Mouse (Mus musculus) G1E (cell line): Measurements from ENCODE around the gene Mrpl35. TPM values are rescaled to one million over a fixed set of nuclear protein-coding genes. Genes with fewer than 3 reads are reported as not detected.
"Not testable (repeated sequence)": the region's sequence is repeated elsewhere in the genome, so short reads cannot be mapped to it uniquely, and the experiment has no call there.

Experiments used
- ATAC-seq: 2 replicates; pipeline ENCODE4 v1.8.0; 2016; ENCODE audit warnings: mild to moderate bottlenecking; ENCODE audit not compliant: insufficient number of reproducible peaks, poor library complexity, low FRiP score, severe bottlenecking; ENCODE audit errors: extremely low read depth
- DNase-seq: peaks from one replicate; pipeline ENCODE4 v3.0.0; 2012; ENCODE audit warnings: low spot score
- H3K27me3 ChIP-seq: 2 replicates; pipeline ENCODE4 v1.6.1; 2012; ENCODE audit warnings: mild to moderate bottlenecking, low read length, inconsistent platforms; ENCODE audit not compliant: insufficient read depth
- H3K36me3 ChIP-seq: replicated peaks from 2 replicates; pipeline ENCODE3; 2012; ENCODE audit warnings: mild to moderate bottlenecking, inconsistent platforms
- H3K4me1 ChIP-seq: 2 replicates; pipeline ENCODE4 v1.6.1; 2012; ENCODE audit warnings: low read depth, low read length, inconsistent platforms, mixed read lengths; ENCODE audit not compliant: insufficient read depth
- H3K4me3 ChIP-seq: 2 replicates; pipeline ENCODE4 v1.5.1; 2012; ENCODE audit warnings: low read depth, mild to moderate bottlenecking, inconsistent platforms, low read length, moderate library complexity, mixed read lengths
- H3K9me3 ChIP-seq: replicated peaks from 2 replicates; pipeline ENCODE4 v1.6.1; 2012; ENCODE audit warnings: inconsistent platforms
- CTCF ChIP-seq: IDR thresholded peaks from 2 replicates; pipeline ENCODE4 v1.5.1; 2012; ENCODE audit warnings: low read depth, low read length, inconsistent platforms, mixed read lengths
- GATA1 ChIP-seq: IDR thresholded peaks from 2 replicates; pipeline ENCODE4 v1.6.1; 2012; ENCODE audit warnings: borderline replicate concordance, low read length, inconsistent platforms, mixed read lengths
- GATA2 ChIP-seq: IDR thresholded peaks from 2 replicates; pipeline ENCODE4 v1.6.1; 2012; ENCODE audit warnings: low read depth, low read length, inconsistent platforms, borderline replicate concordance
- POLR2AphosphoS5 ChIP-seq: IDR thresholded peaks from 2 replicates; pipeline ENCODE4 v1.6.1; 2012; ENCODE audit warnings: low read depth, low read length, inconsistent platforms; ENCODE audit not compliant: insufficient replicate concordance
- TAL1 ChIP-seq: conservative IDR thresholded peaks from 2 replicates; pipeline ENCODE4 v1.6.1; 2012; ENCODE audit warnings: low read depth, low read length, inconsistent platforms, mixed read lengths
- polyA plus RNA-seq: library from polyadenylated mRNA; stranded (reverse); fragments of >175 nt; gene quantifications from 2 replicates; pipeline ENCODE4 v1.2.3, GENCODE M21; 2012
- total RNA-seq, 2 experiments: library from RNA; stranded (forward) in 1 of 2; stranded (reverse) in 1 of 2; fragments of 200-1000 nt in 1 of 2; fragments of >200 nt in 1 of 2; fragmentation: Nextera tagmentation in 1 of 2; gene quantifications; 2 replicates each; pipeline ENCODE4 v1.2.3; 2014 to 2017

Mrpl35 gene
- total RNA-seq (2014; fragmentation: Nextera tagmentation) (34.2 and 40.3 TPM in 2 replicates), total RNA-seq (2017) (32.9 and 50.2 TPM in 2 replicates), polyA plus RNA-seq (0.77 and 1.0 TPM in 2 replicates)

DNA sequence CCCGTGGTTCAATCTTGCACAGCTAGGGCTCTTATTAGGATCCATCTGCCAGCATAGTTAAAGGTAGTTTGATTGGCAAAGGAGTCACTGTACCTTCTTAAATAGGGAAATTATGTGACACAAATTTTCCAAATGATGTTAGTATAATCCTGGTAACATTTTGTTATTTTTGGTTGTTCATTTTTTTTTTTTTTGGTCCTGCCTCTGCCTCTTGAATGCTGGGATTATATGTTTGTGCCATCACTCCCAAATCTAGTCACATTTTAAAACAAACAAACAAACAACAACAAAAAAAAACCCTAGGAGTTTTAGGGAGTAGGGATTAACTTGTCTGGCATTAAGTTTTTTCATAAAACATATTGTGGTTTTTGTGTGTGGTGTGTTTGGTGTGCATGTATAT lies at the start of gene Mrpl35:
TSS of gene Mrpl35 (minus strand) at position 101 of the 400 bp plus-strand sequence.
- DNase-seq: no peak
- Histone ChIP-seq H3K36me3 (peaks cover under 1% of the 10 kb centered on the region), H3K9me3 (no peaks in the 10 kb centered on the region), H3K4me1 (peaks cover 9% of the 10 kb centered on the region), H3K4me3 (no peak within 1 kb of the TSS), H3K27me3 (no peaks in the 10 kb centered on the region; the same call in 1 of the 2 replicates)
- ATAC-seq: no peak
- no peak for TF ChIP-seq CTCF
- TF ChIP-seq GATA1: no peak
- no peak for TF ChIP-seq TAL1

GRCm38 (mm10) chr6:71871396-71871795 lies 44.6 kb upstream of the Mrpl35 start:
- no peak for TF ChIP-seq POLR2AphosphoS5
- no peak for TF ChIP-seq GATA1
- TF ChIP-seq GATA2: no peak
- TF ChIP-seq TAL1: no peak
- no peak for TF ChIP-seq CTCF
- Histone ChIP-seq H3K4me1 (peaks cover 2% of the 10 kb centered on the region; the same call in 1 of the 2 replicates), H3K27me3 (no peaks in the 10 kb centered on the region), H3K4me3 (no peak overlapping the region), H3K9me3 (no peaks in the 10 kb centered on the region), H3K36me3 (peaks cover 87% of the 10 kb centered on the region)
- ATAC-seq (no peak), DNase-seq (no peak)

DNA sequence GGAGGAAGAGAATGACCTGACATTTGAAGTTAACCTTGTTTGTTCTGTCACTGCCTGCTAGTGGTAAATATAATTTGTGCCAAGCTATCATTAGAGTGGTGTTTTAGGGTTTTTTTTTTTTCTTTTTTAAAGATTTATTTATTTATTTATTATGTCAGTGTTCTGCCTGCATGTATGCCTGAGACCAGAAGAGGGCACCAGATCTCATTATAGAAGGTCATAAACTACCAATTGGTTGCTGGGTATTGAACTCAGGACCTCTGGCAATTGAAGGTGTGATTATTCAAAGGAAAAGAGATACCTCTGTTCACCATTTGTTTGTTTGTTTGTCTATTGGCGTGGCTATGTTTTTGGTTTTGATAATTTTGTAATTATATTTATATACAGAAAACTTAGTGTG lies 42.0 kb upstream of the Mrpl35 start:
- Histone ChIP-seq H3K4me3 (no peak overlapping the region), H3K36me3 (peaks cover 87% of the 10 kb centered on the region), H3K4me1 (no peaks in the 10 kb centered on the region), H3K27me3 (no peaks in the 10 kb centered on the region), H3K9me3 (no peaks in the 10 kb centered on the region)
- DNase-seq: no peak
- ATAC-seq: no peak
- TF ChIP-seq CTCF: peak; percentile 22; the same call in 1 of the 2 replicates
- TF ChIP-seq GATA1: no peak

- ATAC-seq: no peak
- Histone ChIP-seq H3K9me3 (no peaks in the 10 kb centered on the region), H3K4me3 (no peak overlapping the region), H3K27me3 (no peaks in the 10 kb centered on the region), H3K36me3 (peaks cover 87% of the 10 kb centered on the region), H3K4me1 (no peaks in the 10 kb centered on the region)
- TF ChIP-seq TAL1 (no peak), CTCF (no peak), GATA1 (no peak), GATA2 (no peak), POLR2AphosphoS5 (no peak)
- DNase-seq: no peak
These were observed 41.0 kb upstream of the Mrpl35 start for GRCm38 (mm10) chr6:71867751-71868150.

- not testable (repeated sequence) for H3K27me3 ChIP-seq, DNase-seq, H3K4me1 ChIP-seq, H3K4me3 ChIP-seq, H3K9me3 ChIP-seq, ATAC-seq
- peaks cover 76% of the 10 kb centered on the region for H3K36me3 ChIP-seq
These were observed 20.1 kb upstream of the Mrpl35 start for GRCm38 (mm10) chr6:71846906-71847305.

- ATAC-seq (no peak), DNase-seq (no peak)
- Histone ChIP-seq H3K4me3 (no peak overlapping the region), H3K9me3 (no peaks in the 10 kb centered on the region), H3K4me1 (peaks cover 13% of the 10 kb centered on the region; the same call in 1 of the 2 replicates), H3K27me3 (no peaks in the 10 kb centered on the region), H3K36me3 (peaks cover 60% of the 10 kb centered on the region)
- TF ChIP-seq GATA2 (no peak), POLR2AphosphoS5 (no peak), CTCF (no peak), GATA1 (no peak), TAL1 (no peak)
These were observed 14.0 kb upstream of the Mrpl35 start for GRCm38 (mm10) chr6:71840597-71841290.

- no peaks in the 10 kb centered on the region for H3K9me3 ChIP-seq
- DNase-seq: no peak
- H3K36me3 ChIP-seq: peaks cover 52% of the 10 kb centered on the region
- peaks cover 13% of the 10 kb centered on the region; the same call in 1 of the 2 replicates for H3K4me1 ChIP-seq
- no peak overlapping the region for H3K4me3 ChIP-seq
- ATAC-seq: no peak
- no peaks in the 10 kb centered on the region for H3K27me3 ChIP-seq
- TF ChIP-seq GATA1 (no peak), POLR2AphosphoS5 (no peak), GATA2 (no peak), TAL1 (no peak), CTCF (no peak)
These were observed 13.0 kb upstream of the Mrpl35 start for GRCm38 (mm10) chr6:71839815-71840214.
